Mouse (Mus musculus): ENCODE measurements at regions not wholly inside any gene's neighbourhood (a gene's known extent, or its start where the extent isn't known, plus 50 kb on each side); places are given as distances from the start of the nearest gene placed in this dataset.

GRCm38 (mm10) chr3:52701601-52702000 is 315.4 kb downstream of the Cog6 start:
- Histone ChIP-seq H3K9me3 (ENCODE audit: control insufficient read depth, low read length) (no peaks in the 10 kb centered on the region), H3K9ac (replicated peaks; ENCODE audit: low read depth, low read length) (no peak overlapping the region), H3K36me3 (ENCODE audit: control insufficient read depth, insufficient read depth, low read length) (no peaks in the 10 kb centered on the region), H3K4me3 (ENCODE audit: low read depth, low read length) (no peak overlapping the region), H3K4me2 (ENCODE audit: low read depth, low read length) (no peak overlapping the region), H3K4me1 (ENCODE audit: control insufficient read depth, insufficient read depth, low read length) (no peaks in the 10 kb centered on the region), H3K27ac (ENCODE audit: low read depth, low read length) (no peak overlapping the region), H3K27me3 (ENCODE audit: control insufficient read depth, insufficient read depth, low read length) (no peaks in the 10 kb centered on the region)
- ATAC-seq (ENCODE audit: low read depth), result no peak
- WGBS, result 75% methylated on average over 3 of the region's 3 CpGs

- Histone ChIP-seq H3K9ac (replicated peaks; ENCODE audit: low read depth, low read length) (no peak overlapping the region), H3K36me3 (ENCODE audit: control insufficient read depth, insufficient read depth, low read length) (no peaks in the 10 kb centered on the region)
- ATAC-seq (ENCODE audit: low read depth), result no peak
These were observed 323.2 kb downstream of the Cog6 start for GRCm38 (mm10) chr3:52693813-52694212.

GRCm38 (mm10) chr3:52685434-52686181 is 331.4 kb downstream of the Cog6 start:
- no peaks in the 10 kb centered on the region for H3K36me3 ChIP-seq (ENCODE audit: control insufficient read depth, insufficient read depth, low read length)
- H3K27ac ChIP-seq (ENCODE audit: low read depth, low read length), result no peak overlapping the region
- H3K27me3 ChIP-seq (ENCODE audit: control insufficient read depth, insufficient read depth, low read length), result no peaks in the 10 kb centered on the region
- H3K4me2 ChIP-seq (ENCODE audit: low read depth, low read length), result no peak overlapping the region
- H3K9ac ChIP-seq (replicated peaks; ENCODE audit: low read depth, low read length), result no peak overlapping the region
- H3K4me1 ChIP-seq (ENCODE audit: control insufficient read depth, insufficient read depth, low read length), result no peaks in the 10 kb centered on the region
- WGBS, result 39% methylated on average over 9 of the region's 9 CpGs
- no peaks in the 10 kb centered on the region for H3K9me3 ChIP-seq (ENCODE audit: control insufficient read depth, low read length)
- ATAC-seq (ENCODE audit: low read depth), result no peak
- H3K4me3 ChIP-seq (ENCODE audit: low read depth, low read length), result no peak overlapping the region

More at GRCm38 (mm10) chr3:52693813-52694212, 323.2 kb downstream of the Cog6 start:
- WGBS, result 65% methylated on average over 2 of the region's 2 CpGs
- Histone ChIP-seq H3K4me3 (ENCODE audit: low read depth, low read length) (no peak overlapping the region), H3K9me3 (ENCODE audit: control insufficient read depth, low read length) (no peaks in the 10 kb centered on the region), H3K4me1 (ENCODE audit: control insufficient read depth, insufficient read depth, low read length) (no peaks in the 10 kb centered on the region), H3K27me3 (ENCODE audit: control insufficient read depth, insufficient read depth, low read length) (no peaks in the 10 kb centered on the region), H3K4me2 (ENCODE audit: low read depth, low read length) (no peak overlapping the region), H3K27ac (ENCODE audit: low read depth, low read length) (no peak overlapping the region)

GRCm38 (mm10) chr3:52680824-52681388 is 336.1 kb downstream of the Cog6 start:
- Histone ChIP-seq H3K9ac (replicated peaks; ENCODE audit: low read depth, low read length) (no peak overlapping the region), H3K9me3 (ENCODE audit: control insufficient read depth, low read length) (no peaks in the 10 kb centered on the region; the same call in 1 of the 2 replicates), H3K27ac (ENCODE audit: low read depth, low read length) (no peak overlapping the region), H3K4me3 (ENCODE audit: low read depth, low read length) (no peak overlapping the region), H3K27me3 (ENCODE audit: control insufficient read depth, insufficient read depth, low read length) (no peaks in the 10 kb centered on the region), H3K4me2 (ENCODE audit: low read depth, low read length) (no peak overlapping the region), H3K36me3 (ENCODE audit: control insufficient read depth, insufficient read depth, low read length) (no peaks in the 10 kb centered on the region), H3K4me1 (ENCODE audit: control insufficient read depth, insufficient read depth, low read length) (no peaks in the 10 kb centered on the region)
- WGBS, result 48% methylated on average over 3 of the region's 3 CpGs
- peak; percentile 61; the same call in 1 of the 2 replicates for ATAC-seq (ENCODE audit: low read depth)

- Histone ChIP-seq H3K4me3 (ENCODE audit: low read depth, low read length) (no peak overlapping the region), H3K36me3 (ENCODE audit: control insufficient read depth, insufficient read depth, low read length) (no peaks in the 10 kb centered on the region), H3K9ac (replicated peaks; ENCODE audit: low read depth, low read length) (no peak overlapping the region), H3K4me2 (ENCODE audit: low read depth, low read length) (no peak overlapping the region), H3K9me3 (ENCODE audit: control insufficient read depth, low read length) (no peaks in the 10 kb centered on the region; the same call in 1 of the 2 replicates), H3K27me3 (ENCODE audit: control insufficient read depth, insufficient read depth, low read length) (no peaks in the 10 kb centered on the region), H3K4me1 (ENCODE audit: control insufficient read depth, insufficient read depth, low read length) (no peaks in the 10 kb centered on the region), H3K27ac (ENCODE audit: low read depth, low read length) (no peak overlapping the region)
- WGBS, result 81% methylated on average over 14 of the region's 14 CpGs
- ATAC-seq (ENCODE audit: low read depth), result peak; percentile 56; the same call in 1 of the 2 replicates
These were observed 340.0 kb downstream of the Cog6 start for GRCm38 (mm10) chr3:52676886-52677670.

GRCm38 (mm10) chr3:52670628-52671028 is 346.4 kb downstream of the Cog6 start:
- 97% methylated on average over 8 of the region's 8 CpGs for WGBS
- no peak overlapping the region for H3K4me2 ChIP-seq (ENCODE audit: low read depth, low read length)
- H3K9me3 ChIP-seq (ENCODE audit: control insufficient read depth, low read length), result no peaks in the 10 kb centered on the region
- H3K4me1 ChIP-seq (ENCODE audit: control insufficient read depth, insufficient read depth, low read length), result no peaks in the 10 kb centered on the region
- no peak overlapping the region for H3K9ac ChIP-seq (replicated peaks; ENCODE audit: low read depth, low read length)
- no peaks in the 10 kb centered on the region for H3K27me3 ChIP-seq (ENCODE audit: control insufficient read depth, insufficient read depth, low read length)
- no peak for ATAC-seq (ENCODE audit: low read depth)
- no peak overlapping the region for H3K4me3 ChIP-seq (ENCODE audit: low read depth, low read length)
- H3K36me3 ChIP-seq (ENCODE audit: control insufficient read depth, insufficient read depth, low read length), result no peaks in the 10 kb centered on the region
- no peak overlapping the region for H3K27ac ChIP-seq (ENCODE audit: low read depth, low read length)

GRCm38 (mm10) chr3:52663161-52663602 is 353.9 kb downstream of the Cog6 start:
- WGBS, result 52% methylated on average over 5 of the region's 5 CpGs
- Histone ChIP-seq H3K27ac (ENCODE audit: low read depth, low read length) (0 out of 2 replicates have a peak overlapping the region, but pooled peaks have one; percentile 16), H3K36me3 (ENCODE audit: control insufficient read depth, insufficient read depth, low read length) (no peaks in the 10 kb centered on the region), H3K4me1 (ENCODE audit: control insufficient read depth, insufficient read depth, low read length) (peaks cover 6% of the 10 kb centered on the region; the same call in 1 of the 2 replicates), H3K9ac (replicated peaks; ENCODE audit: low read depth, low read length) (no peak overlapping the region), H3K4me2 (ENCODE audit: low read depth, low read length) (no peak overlapping the region), H3K4me3 (ENCODE audit: low read depth, low read length) (no peak overlapping the region), H3K27me3 (ENCODE audit: control insufficient read depth, insufficient read depth, low read length) (no peaks in the 10 kb centered on the region), H3K9me3 (ENCODE audit: control insufficient read depth, low read length) (no peaks in the 10 kb centered on the region)
- ATAC-seq (ENCODE audit: low read depth), result peak; percentile 58; the same call in 1 of the 2 replicates

- ATAC-seq (ENCODE audit: low read depth), result no peak
- no peak overlapping the region for H3K4me2 ChIP-seq (ENCODE audit: low read depth, low read length)
- no peaks in the 10 kb centered on the region for H3K27me3 ChIP-seq (ENCODE audit: control insufficient read depth, insufficient read depth, low read length)
- H3K4me3 ChIP-seq (ENCODE audit: low read depth, low read length), result no peak overlapping the region
- H3K9ac ChIP-seq (replicated peaks; ENCODE audit: low read depth, low read length), result no peak overlapping the region
- peaks cover 6% of the 10 kb centered on the region; the same call in 1 of the 2 replicates for H3K4me1 ChIP-seq (ENCODE audit: control insufficient read depth, insufficient read depth, low read length)
- H3K27ac ChIP-seq (ENCODE audit: low read depth, low read length), result no peak overlapping the region
- H3K36me3 ChIP-seq (ENCODE audit: control insufficient read depth, insufficient read depth, low read length), result no peaks in the 10 kb centered on the region
- WGBS, result 85% methylated on average over 15 of the region's 15 CpGs
- no peaks in the 10 kb centered on the region for H3K9me3 ChIP-seq (ENCODE audit: control insufficient read depth, low read length)
These were observed 354.7 kb downstream of the Cog6 start for GRCm38 (mm10) chr3:52662164-52662908.

All from neural tube, embryonic 14.5 days (tissue).